Mouse (Mus musculus): ENCODE data around the gene Fam189a2.

Gene Fam189a2

GRCm38 (mm10) chr19:23924791-23925190 is 106.0 kb downstream of the Fam189a2 start:
- no peak for DNase-seq

- no peak for DNase-seq
Observed at GRCm38 (mm10) chr19:23924057-23924456, 106.8 kb downstream of the Fam189a2 start.
